Mouse (Mus musculus) ES-Bruce4 (cell line): ENCODE measurements around the gene Prkcsh.

Experiments
- CTCF ChIP-seq: IDR thresholded peaks from one replicate; pipeline ENCODE4 v1.8.1; 2011; ENCODE audit warnings: low read depth, low read length
- POLR2A ChIP-seq: IDR thresholded peaks from one replicate; pipeline ENCODE4 v1.8.1; 2011; ENCODE audit warnings: low read length; ENCODE audit not compliant: insufficient read depth

GRCm38 (mm10) chr9:22056303-22056910, 53.8 kb downstream of the Prkcsh start:
- TF ChIP-seq CTCF (no peak), POLR2A (no peak)
